Mouse (Mus musculus): Measurements from ENCODE around the gene Rcsd1.
A peak's percentile ranks its signal among the peaks of the same experiment; 100 is the strongest.

Gene Rcsd1

DNA sequence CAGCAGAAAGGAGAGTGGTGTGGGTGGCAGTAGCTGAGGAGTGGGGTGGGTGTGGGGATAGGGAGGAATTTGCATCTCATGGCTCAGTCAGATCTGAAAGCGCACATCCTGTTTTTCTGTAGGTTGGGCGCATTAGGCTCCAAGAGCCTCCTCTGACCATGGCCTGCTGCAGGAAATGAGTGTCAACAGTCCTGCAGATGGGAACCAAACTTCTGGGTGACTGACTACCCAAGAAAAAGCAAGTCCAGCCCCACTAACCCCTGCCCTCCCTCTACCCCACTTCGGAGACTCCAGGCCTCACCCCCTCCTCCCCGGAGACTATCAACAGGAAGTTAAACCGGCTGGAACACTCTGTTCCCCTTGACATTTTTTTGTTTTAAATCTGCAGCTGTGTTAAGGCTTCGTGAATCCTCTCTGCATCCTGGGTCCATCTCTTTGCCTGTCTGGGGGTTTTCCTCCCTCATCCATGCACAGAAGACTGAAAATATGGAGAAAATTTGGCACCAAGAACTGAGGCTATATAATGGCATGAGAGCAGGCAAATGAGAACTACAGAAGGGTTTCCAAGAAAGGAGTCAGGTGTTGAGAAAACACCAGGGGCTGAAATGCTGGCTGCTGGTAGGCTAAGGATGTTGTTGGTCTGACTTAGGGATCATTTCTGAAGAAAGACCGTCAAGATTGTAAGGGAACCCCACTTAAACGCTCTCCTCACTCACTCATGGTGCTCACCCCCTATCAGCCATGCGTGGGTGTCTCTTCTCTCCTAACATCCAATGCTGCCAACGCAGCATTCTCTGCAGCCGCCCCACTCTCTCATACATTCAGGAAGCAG lies 8.4 kb upstream of the Rcsd1 start:
- peak; percentile 72 for DNase-seq (ENCODE audit: low read depth)

- DNase-seq (ENCODE audit: low read depth) = no peak
These were observed 6.9 kb upstream of the Rcsd1 start for GRCm38 (mm10) chr1:165716426-165716825.

DNA sequence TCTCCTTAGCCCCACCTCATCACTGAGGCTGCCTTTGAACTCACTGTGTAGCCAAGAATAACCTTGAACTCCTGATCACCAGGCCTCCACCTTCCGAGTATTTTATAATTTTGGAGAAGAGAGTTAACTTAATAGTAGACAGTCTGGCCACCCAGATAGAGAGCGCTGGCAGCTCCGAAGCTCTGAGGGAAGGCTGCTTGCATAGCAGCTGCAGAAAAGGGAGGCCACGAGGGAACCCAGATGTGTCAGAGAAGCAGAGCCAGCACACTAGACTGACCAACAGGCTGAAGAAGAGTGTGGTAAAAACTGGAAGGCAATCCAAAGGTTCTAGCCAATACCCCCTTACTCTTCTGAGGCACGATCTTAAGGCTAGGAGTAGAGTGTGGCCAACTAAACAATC lies 4.2 kb upstream of the Rcsd1 start:
- DNase-seq (ENCODE audit: low read depth) = no peak

DNA sequence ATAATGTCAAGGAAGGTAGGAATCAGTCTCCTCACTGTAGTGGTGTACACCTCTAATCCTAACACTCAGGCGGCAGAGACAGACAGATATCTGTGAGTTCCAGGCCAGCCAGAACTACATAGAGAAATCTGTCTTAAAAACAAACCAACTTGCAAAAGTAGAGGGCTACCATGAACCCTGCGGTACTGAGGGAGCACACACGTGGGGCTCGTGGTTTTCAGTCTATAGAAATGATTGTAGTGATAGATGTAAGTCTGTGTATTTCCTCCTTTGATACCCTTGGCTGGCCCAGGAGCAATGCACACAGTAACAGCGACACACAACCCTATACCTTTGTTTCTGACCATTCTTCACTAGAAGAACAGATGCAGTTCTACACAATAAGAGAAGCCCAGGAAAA lies 2.4 kb upstream of the Rcsd1 start:
- no peak for DNase-seq (ENCODE audit: low read depth)

DNA sequence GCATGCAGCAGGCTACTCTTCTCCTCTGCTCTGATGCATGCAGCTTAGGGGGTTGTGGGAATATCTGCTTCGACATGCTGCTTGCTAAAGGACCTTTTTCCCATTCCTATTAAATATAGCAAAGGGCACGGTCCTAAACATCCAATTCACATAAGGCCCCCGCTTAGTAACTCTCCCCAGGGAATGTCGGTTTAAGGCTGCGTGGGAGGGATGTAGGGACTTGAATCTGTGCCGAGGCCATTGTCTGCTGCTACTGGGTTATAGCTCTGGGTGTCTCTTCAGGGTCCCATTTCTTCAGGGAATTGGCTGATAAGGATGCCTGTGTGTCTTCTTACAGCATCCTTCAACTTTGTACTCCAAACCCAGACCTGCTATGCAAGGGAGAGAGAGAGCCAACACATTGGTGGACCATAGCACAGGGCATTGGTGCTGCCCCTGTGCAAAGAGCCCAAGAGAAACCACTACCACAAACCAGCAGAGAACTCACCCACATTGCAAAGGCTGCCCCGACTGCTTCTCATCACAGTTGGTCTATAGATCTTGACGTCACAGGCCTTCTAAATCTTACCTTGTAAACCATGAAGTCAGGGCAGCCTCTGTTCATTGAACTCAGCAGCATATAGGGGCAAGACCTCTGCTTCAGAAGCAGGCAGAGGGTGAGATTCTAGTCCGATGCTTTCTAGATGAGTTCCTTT lies 724 bp downstream of the Rcsd1 start:
- DNase-seq (ENCODE audit: low read depth) = no peak

- peak; percentile 79 for DNase-seq (ENCODE audit: low read depth)
These were observed 1.8 kb downstream of the Rcsd1 start for GRCm38 (mm10) chr1:165707640-165708322.

DNA sequence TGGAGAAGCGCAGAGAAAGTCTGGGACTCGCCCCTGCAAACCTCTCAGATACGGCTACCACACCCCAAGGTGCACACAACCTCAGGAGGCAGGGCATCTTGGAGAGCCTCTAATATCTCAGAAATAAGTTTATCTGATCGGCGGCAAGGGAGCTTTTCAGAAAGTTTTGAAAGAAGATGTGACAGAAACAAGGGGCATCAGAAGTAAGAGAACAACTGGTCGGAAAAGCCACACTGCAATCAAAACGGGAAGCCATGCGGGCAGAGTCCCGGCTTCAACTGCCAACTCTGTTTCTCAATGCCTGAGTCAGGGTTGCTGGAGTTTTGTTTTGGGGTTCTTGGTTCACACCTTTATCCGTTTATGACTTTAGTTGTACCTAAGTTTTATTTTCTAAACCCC lies 2.3 kb downstream of the Rcsd1 start:
- peak; percentile 65 for DNase-seq (ENCODE audit: low read depth)

GRCm38 (mm10) chr1:165706492-165706891 lies 3.1 kb downstream of the Rcsd1 start:
- peak; percentile 55 for DNase-seq (ENCODE audit: low read depth)

GRCm38 (mm10) chr1:165705868-165706348 lies 3.6 kb downstream of the Rcsd1 start:
- peak; percentile 47 for DNase-seq (ENCODE audit: low read depth)

DNA sequence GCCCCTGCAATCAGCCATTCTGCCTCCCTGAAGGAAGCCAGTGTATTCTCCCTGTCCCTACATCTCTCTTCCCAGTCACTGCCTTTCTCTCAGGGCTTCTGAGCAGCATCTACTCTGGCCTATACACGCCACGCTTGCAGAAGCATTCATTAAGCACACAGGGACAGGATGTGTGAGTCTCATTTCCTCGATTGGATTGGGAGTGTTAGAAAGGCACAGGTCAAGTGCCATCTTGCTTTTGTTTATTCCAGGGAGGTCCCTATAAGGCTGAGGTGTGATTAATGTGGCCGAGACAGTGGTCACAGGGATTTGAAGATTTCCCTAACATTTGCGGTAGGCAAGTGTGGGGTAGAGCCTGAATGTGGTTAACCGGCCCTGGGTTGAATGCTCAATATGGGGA lies 4.2 kb downstream of the Rcsd1 start:
- DNase-seq (ENCODE audit: low read depth) = no peak

DNA sequence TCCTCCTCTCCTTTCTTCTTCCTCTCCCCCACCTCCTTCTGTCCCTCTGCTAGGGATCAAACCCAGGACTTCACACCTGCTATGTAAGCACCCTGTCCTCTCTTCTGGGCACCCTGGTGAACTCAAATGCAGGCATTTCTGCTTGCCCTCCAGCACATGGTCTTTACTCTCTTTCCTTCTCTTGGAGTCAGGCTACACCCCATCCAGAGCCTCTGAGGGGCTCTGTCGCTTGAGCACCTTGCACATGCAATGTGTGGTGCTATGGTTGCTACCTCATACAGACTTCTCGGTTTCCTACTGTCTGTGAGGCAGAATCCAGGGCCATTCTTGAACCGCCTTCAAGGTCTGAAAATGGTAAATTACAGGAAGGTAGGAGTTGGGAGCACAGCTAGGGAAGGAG lies 4.7 kb downstream of the Rcsd1 start:
- no peak for DNase-seq (ENCODE audit: low read depth)

DNA sequence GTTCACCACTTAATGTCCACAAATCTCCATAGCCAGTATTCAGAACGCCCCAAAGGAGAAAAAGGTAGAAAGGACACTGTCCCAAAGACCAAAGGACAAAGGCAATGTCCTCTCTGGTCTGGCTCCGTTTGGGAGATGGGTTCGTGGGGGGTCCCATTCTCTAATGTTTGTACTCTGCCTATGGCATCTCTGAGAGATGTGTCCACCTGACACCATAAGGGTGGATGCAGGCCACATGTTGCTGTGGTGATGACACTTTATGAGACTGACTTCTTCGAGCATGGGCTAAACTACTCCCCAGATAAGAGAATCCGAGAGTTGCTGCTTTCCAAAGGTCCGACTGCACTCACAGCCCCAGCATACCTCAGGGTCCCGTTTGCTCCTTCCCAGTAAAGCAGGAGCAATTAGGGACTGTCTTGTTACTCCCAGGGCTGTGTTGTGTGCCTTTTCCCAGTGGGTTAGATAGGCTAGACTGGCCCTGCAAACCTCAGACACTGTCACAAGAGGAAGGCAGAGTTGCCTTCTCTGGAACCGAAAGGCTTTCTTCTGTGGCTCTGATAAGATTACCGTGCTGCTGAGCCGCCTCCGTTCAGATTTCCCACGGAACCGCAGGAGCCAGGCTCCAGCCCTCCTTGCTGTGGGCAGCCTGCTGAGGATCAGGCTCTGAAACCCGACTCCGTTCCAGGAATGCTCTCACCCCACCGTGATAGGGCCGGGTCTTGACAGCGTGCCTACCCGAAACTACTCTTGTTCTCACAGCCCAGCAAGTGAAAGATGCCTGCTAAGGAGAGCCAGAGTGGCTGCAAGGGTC lies 7.1 kb downstream of the Rcsd1 start:
- DNase-seq (ENCODE audit: low read depth) = no peak

DNA sequence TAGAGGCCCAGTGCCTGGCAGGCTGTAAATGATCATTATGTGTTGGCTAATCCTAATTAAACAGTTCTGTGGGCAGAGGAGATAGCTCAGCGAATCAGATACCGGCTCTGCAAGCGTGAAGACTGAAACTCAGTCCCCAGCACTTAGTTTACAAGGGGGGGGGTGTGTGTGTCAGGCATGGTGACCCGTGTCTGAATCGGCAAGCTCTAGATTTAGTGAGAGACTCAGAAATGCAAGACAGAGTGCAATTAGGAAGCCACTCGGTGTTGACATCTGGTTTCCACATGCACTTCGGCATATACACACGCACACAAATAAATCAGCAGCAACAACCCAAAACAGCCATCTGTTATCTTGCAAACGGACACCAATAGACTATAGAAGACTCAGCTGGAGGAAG lies 8.0 kb downstream of the Rcsd1 start:
- DNase-seq (ENCODE audit: low read depth) = no peak

GRCm38 (mm10) chr1:165700933-165701518 lies 8.5 kb downstream of the Rcsd1 start:
- peak; percentile 57 for DNase-seq (ENCODE audit: low read depth)

- peak; percentile 73 for DNase-seq (ENCODE audit: low read depth)
These were observed 9.2 kb downstream of the Rcsd1 start for GRCm38 (mm10) chr1:165700376-165700815.

DNA sequence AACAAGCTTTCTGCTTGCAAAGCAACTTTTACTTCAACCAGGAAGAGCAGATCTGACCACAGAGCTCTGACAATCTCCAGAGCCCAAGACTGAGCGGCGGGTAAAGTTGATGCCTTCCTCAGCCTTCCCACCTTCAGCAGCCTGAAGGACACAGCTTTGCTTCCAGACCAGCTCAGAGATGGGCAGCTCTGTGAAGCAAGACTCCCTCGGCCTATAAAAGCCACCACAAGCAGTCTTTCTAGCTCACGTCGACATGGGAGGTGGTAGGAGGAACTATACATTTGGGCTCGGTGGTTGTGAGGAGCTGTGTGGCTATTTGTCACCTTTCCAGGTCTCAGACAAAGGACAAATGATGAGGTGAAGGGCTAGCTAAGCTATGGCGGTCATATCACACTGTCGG lies 11.9 kb downstream of the Rcsd1 start:
- peak; percentile 66 for DNase-seq (ENCODE audit: low read depth)

DNA sequence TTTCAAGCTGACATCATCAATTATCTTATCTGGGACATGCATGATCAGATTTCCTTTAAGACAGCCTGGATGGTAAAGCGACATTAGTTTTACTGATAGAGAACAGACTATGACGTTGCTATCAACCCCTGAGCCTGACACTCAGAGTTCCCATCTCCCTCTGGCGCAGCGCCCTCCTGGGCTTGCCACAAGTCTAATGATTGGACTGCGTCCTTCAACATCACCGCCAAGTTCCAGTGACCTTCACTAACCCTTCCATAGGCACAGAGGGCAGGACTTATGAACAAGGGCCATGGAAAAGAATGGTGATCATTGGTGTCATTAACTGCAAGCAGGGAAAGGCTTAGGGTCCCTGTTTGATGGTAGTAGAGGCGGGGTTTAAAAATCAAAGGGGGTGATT lies 12.7 kb downstream of the Rcsd1 start:
- no peak for DNase-seq (ENCODE audit: low read depth)

GRCm38 (mm10) chr1:165696040-165696439 lies 13.5 kb downstream of the Rcsd1 start:
- DNase-seq (ENCODE audit: low read depth) = no peak

- DNase-seq (ENCODE audit: low read depth) = no peak
These were observed 14.1 kb downstream of the Rcsd1 start for GRCm38 (mm10) chr1:165695392-165696014.

- no peak for DNase-seq (ENCODE audit: low read depth)
These were observed 15.7 kb downstream of the Rcsd1 start for GRCm38 (mm10) chr1:165693856-165694255.

- peak; percentile 95 for DNase-seq (ENCODE audit: low read depth)
These were observed 18.0 kb downstream of the Rcsd1 start for GRCm38 (mm10) chr1:165691516-165691915.

Data from 416B (cell line).